Mouse (Mus musculus) cerebellum, adult 2 months (tissue): ENCODE data around the gene Itsn2.

ENCODE experiments used
- CTCF ChIP-seq: fragments of 200-500 bp; IDR thresholded peaks from 2 replicates; pipeline ENCODE4 v1.5.1; 2011; ENCODE audit warnings: low read depth, mild to moderate bottlenecking, control low read depth, low read length, moderate library complexity, borderline replicate concordance; ENCODE audit not compliant: insufficient read depth
- POLR2A ChIP-seq: fragments of 200-500 bp; IDR thresholded peaks from 2 replicates; pipeline ENCODE4 v1.6.1; 2011; ENCODE audit warnings: low read length, control low read depth, borderline replicate concordance; ENCODE audit not compliant: insufficient read depth

- TF ChIP-seq CTCF (no peak), POLR2A (no peak)
These were observed 48.3 kb downstream of the Itsn2 start for GRCm38 (mm10) chr12:4640737-4641136.
